Mouse (Mus musculus) spleen, adult 2 months (tissue): ENCODE measurements around the gene Scn8a. TPM values are rescaled to one million over a fixed set of nuclear protein-coding genes. Genes with fewer than 3 reads are reported as not detected.
A peak's percentile ranks its signal among the peaks of the same experiment; 100 is the strongest.

Source experiments
- DNase-seq, 2 experiments: peaks; one replicate each; pipeline versions ENCODE4 v3.0.0 to v3.0.0-alpha.2; 2012 to 2021; ENCODE audit warnings: low spot score in 2 of 2, low read depth in 1 of 2
- H3K27ac ChIP-seq: fragments of 200-500 bp; 2 replicates; pipeline ENCODE4 v1.5.1; 2012; ENCODE audit warnings: low read length, inconsistent platforms; ENCODE audit not compliant: insufficient read depth
- H3K27me3 ChIP-seq: fragments of 200-500 bp; 2 replicates; pipeline ENCODE4 v1.6.1; 2012; ENCODE audit warnings: mild to moderate bottlenecking, moderate library complexity, low read length, inconsistent platforms; ENCODE audit not compliant: control insufficient read depth, insufficient read depth
- H3K36me3 ChIP-seq: fragments of 200-500 bp; 2 replicates; pipeline ENCODE4 v1.6.1; 2012; ENCODE audit warnings: mild to moderate bottlenecking, low read length, inconsistent platforms; ENCODE audit not compliant: control insufficient read depth, insufficient read depth
- H3K4me1 ChIP-seq: fragments of 200-500 bp; 2 replicates; pipeline ENCODE4 v1.6.1; 2011; ENCODE audit warnings: inconsistent platforms; ENCODE audit not compliant: control insufficient read depth, insufficient read depth, insufficient read length
- H3K4me3 ChIP-seq: fragments of 200-500 bp; 2 replicates; pipeline ENCODE4 v1.5.1; 2011; ENCODE audit warnings: mild to moderate bottlenecking, inconsistent platforms; ENCODE audit not compliant: insufficient read depth, insufficient read length; ENCODE audit errors: extremely low read depth
- CTCF ChIP-seq: fragments of 200-500 bp; IDR thresholded peaks from 2 replicates; pipeline ENCODE4 v1.5.1; 2011; ENCODE audit warnings: mild to moderate bottlenecking, inconsistent platforms; ENCODE audit not compliant: insufficient read depth, insufficient read length, insufficient replicate concordance; ENCODE audit errors: extremely low read depth
- POLR2A ChIP-seq: fragments of 200-500 bp; IDR thresholded peaks from 2 replicates; pipeline ENCODE4 v1.6.1; 2011; ENCODE audit warnings: low read depth, low read length, inconsistent platforms
- WGBS: fragments of 180-500 bp; shearing (Covaris S2); methylation state at CpG from one replicate; pipeline ENCODE4 v1.1.7; 2018; 5-methylcytosine and 5-hydroxymethylcytosine counted together
- polyA plus RNA-seq: library from polyadenylated mRNA; depleted of rRNA; stranded (reverse); fragments of >200 nt; gene quantifications from 2 replicates; pipeline ENCODE4 v1.2.3, GENCODE M21; 2012

Gene Scn8a
- polyA plus RNA-seq, 1 experiment = 0.54 TPM

DNA sequence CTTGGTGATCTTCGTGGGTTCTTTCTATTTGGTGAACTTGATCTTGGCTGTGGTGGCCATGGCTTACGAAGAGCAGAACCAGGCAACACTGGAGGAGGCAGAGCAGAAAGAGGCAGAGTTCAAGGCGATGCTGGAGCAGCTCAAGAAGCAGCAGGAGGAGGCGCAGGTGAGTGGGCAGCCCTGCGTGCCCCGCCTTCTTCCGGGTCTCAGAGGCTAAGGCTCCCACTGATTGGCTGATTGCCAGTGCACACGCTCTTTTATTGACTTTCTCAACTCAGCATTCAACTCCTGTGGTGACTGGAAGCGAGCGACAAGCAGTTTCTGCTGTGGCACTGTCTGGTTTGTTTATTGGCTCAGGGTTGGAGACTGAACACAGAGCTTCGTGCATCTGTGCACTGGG lies 103.1 kb downstream of the Scn8a start:
- no peak overlapping the region for H3K4me3 ChIP-seq
- H3K4me1 ChIP-seq = no peaks in the 10 kb centered on the region
- no peak for DNase-seq
- WGBS = 42% methylated on average over 11 of the region's 11 CpGs
- H3K27ac ChIP-seq = no peak overlapping the region
- H3K27me3 ChIP-seq = no peaks in the 10 kb centered on the region
- TF ChIP-seq CTCF = no peak
- TF ChIP-seq POLR2A = no peak
- H3K36me3 ChIP-seq = no peaks in the 10 kb centered on the region

DNA sequence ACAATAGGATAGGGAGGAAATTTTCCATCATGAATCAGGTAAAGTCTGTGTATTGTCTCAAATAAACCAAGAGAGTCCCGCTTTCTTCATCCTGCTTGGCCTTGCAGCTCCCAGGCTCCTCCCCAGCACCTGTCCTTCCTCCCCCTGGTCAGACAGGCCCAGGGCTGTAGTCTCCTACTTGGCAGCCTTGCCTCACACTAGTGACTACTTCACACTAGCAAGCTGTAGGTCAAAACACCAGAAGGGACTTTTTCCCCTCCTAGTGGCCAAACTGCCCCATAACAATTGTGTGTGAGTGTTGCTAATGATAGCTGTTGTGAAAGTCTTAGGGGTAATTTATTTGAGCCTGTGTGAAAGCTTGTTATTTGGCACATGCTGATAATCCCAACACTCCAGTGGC lies 105.0 kb downstream of the Scn8a start:
- 82% methylated on average over 1 of the region's 1 CpGs for WGBS
- H3K36me3 ChIP-seq = no peaks in the 10 kb centered on the region
- DNase-seq = no peak
- TF ChIP-seq CTCF (no peak), POLR2A (no peak)
- H3K27ac ChIP-seq = no peak overlapping the region
- no peaks in the 10 kb centered on the region for H3K4me1 ChIP-seq
- H3K27me3 ChIP-seq = no peaks in the 10 kb centered on the region
- no peak overlapping the region for H3K4me3 ChIP-seq

DNA sequence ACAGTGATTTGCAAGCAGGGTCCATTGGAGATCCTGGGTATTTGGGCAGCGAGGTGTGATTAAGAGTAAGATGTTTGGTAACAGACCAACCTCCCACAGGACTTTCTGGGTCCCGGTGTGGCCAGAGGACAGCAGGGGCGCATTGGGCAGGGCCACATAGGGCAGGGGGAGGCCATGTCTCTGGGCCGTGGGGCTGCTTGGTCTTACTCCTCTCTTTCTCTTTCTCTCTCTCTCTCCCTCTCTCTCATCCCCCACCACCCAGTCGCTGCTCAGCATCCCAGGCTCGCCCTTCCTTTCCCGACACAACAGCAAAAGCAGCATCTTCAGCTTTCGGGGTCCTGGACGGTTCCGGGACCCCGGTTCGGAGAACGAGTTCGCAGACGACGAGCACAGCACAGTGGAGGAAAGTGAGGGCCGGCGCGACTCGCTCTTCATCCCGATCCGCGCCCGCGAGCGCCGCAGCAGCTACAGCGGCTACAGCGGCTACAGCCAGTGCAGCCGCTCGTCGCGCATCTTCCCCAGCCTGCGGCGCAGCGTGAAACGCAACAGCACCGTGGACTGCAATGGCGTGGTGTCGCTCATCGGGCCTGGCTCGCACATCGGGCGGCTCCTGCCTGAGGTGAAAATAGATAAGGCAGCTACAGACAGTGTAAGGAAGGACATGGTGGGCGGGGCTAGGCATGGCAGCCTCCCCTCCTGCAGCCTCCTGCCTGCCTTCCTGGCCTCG lies 113.9 kb downstream of the Scn8a start:
- H3K27me3 ChIP-seq = peaks cover 8% of the 10 kb centered on the region
- H3K4me3 ChIP-seq = peak overlapping the region; percentile 50
- H3K27ac ChIP-seq = no peak overlapping the region
- TF ChIP-seq CTCF (no peak), POLR2A (no peak)
- WGBS = 3% methylated on average over 46 of the region's 46 CpGs
- DNase-seq = no peak
- peaks cover 3% of the 10 kb centered on the region; the same call in 1 of the 2 replicates for H3K4me1 ChIP-seq
- H3K36me3 ChIP-seq = no peaks in the 10 kb centered on the region

DNA sequence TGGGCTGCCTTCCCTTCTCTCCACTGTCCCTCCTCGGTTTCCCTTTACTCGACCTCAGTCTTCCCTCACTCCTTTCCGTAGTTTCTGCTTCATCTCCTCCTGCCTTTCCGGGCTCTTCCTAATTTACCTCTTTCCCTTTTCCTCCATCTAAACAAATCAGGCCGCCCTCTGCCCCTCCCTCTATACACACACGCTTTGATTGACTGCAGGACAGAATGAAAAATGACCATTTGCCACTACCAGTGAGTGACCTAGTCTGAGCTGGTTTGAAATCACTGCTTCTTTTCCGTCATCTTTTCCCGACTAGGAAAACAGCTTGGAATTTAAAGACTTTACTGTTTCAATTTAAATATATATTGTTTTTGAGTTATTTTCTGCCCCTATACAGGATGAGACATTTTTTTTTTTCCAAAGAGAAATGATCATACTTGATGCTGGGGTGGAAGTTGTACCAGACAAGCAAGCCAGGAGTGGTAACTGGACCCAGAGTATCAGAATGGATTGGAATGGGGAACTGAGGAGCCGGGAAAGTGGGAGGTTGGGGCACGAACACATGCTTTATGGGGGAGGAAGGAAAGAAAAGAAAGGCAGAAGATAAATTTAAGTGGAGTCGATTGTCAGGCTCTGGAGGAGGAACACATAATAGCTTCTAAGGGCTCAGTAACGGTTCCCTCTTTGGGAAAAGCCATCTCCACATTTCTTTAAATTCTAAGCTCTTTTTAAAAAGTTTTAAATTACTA lies 114.7 kb downstream of the Scn8a start:
- no peak for DNase-seq
- Histone ChIP-seq H3K27ac (no peak overlapping the region), H3K27me3 (peaks cover 8% of the 10 kb centered on the region), H3K4me1 (peaks cover 3% of the 10 kb centered on the region; the same call in 1 of the 2 replicates), H3K4me3 (peak overlapping the region; percentile 50; the same call in 1 of the 2 replicates), H3K36me3 (no peaks in the 10 kb centered on the region)
- WGBS = 22% methylated on average over 12 of the region's 12 CpGs
- no peak for TF ChIP-seq CTCF
- no peak for TF ChIP-seq POLR2A

DNA sequence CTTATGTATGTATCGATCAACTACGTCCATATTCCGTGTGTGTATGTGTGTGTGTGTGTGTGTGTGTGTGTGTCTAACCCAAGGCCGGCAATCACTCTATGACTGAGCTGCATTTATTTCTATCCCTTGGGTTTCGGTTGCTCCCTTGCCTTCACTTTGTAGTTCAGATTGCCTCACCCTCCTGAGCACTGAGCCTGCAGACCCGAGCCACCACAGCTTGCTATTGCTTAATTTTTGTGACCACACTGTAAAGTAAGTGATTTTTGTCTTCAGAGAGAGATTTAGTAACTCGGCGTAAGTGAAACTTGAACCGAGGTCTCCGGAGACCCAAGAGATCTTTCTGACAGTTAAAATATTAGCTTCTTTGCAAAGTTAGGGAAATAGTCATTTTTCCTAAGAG lies 116.8 kb downstream of the Scn8a start:
- H3K27ac ChIP-seq = no peak overlapping the region
- WGBS = 77% methylated on average over 10 of the region's 10 CpGs
- no peak for DNase-seq
- peaks cover 3% of the 10 kb centered on the region; the same call in 1 of the 2 replicates for H3K4me1 ChIP-seq
- peaks cover 8% of the 10 kb centered on the region for H3K27me3 ChIP-seq
- no peak overlapping the region for H3K4me3 ChIP-seq
- H3K36me3 ChIP-seq = no peaks in the 10 kb centered on the region
- TF ChIP-seq CTCF = no peak
- no peak for TF ChIP-seq POLR2A

DNA sequence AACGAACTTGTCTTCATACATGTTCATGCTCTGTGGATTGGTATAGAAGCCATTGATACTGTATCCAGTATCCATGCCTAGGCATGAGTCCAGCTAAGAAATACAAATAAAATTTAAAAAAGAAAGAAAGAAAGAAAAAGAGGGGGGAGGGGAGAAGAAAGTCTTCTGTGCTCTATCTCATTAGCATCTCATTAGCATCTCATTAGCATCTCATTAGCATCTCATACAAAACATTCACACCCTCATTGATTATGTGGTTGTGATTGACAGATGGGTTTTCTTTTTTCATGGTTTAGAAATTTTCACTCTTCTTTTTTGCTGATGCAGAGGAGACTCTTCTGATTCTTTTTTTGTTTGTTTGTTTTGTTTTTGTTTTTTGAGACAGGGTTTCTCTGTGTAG lies 117.4 kb downstream of the Scn8a start:
- WGBS = 86% methylated on average over 1 of the region's 1 CpGs
- H3K4me3 ChIP-seq = no peak overlapping the region
- peaks cover 8% of the 10 kb centered on the region for H3K27me3 ChIP-seq
- TF ChIP-seq POLR2A = no peak
- no peak for TF ChIP-seq CTCF
- H3K4me1 ChIP-seq = peaks cover 3% of the 10 kb centered on the region; the same call in 1 of the 2 replicates
- no peak for DNase-seq
- H3K27ac ChIP-seq = no peak overlapping the region
- no peaks in the 10 kb centered on the region for H3K36me3 ChIP-seq

DNA sequence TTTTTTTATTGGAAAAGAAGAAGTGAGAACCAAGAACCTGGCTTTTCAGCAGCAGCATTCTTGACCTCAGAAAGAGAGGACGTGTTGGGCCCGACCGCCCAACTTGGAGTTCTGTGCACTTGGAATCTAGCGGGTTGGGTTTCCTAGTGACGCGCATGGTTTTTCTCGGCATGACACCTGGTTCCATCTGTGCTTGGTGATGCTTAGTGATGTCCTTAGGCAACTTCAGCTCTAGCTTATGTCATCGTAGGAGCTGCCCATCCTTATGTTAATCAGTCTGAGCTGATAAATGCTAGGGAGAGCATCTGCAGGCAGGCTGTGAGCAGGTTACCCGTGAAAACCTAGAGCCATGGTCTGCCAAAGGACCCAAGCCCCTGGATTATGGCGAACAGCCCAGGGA lies 120.6 kb downstream of the Scn8a start:
- Histone ChIP-seq H3K27me3 (no peaks in the 10 kb centered on the region), H3K36me3 (no peaks in the 10 kb centered on the region), H3K4me1 (no peaks in the 10 kb centered on the region), H3K27ac (no peak overlapping the region), H3K4me3 (no peak overlapping the region)
- no peak for DNase-seq
- TF ChIP-seq CTCF (no peak), POLR2A (no peak)
- WGBS = 87% methylated on average over 10 of the region's 10 CpGs
